Mouse (Mus musculus): Measurements from ENCODE around the gene Dock10.

Dock10 gene

DNA sequence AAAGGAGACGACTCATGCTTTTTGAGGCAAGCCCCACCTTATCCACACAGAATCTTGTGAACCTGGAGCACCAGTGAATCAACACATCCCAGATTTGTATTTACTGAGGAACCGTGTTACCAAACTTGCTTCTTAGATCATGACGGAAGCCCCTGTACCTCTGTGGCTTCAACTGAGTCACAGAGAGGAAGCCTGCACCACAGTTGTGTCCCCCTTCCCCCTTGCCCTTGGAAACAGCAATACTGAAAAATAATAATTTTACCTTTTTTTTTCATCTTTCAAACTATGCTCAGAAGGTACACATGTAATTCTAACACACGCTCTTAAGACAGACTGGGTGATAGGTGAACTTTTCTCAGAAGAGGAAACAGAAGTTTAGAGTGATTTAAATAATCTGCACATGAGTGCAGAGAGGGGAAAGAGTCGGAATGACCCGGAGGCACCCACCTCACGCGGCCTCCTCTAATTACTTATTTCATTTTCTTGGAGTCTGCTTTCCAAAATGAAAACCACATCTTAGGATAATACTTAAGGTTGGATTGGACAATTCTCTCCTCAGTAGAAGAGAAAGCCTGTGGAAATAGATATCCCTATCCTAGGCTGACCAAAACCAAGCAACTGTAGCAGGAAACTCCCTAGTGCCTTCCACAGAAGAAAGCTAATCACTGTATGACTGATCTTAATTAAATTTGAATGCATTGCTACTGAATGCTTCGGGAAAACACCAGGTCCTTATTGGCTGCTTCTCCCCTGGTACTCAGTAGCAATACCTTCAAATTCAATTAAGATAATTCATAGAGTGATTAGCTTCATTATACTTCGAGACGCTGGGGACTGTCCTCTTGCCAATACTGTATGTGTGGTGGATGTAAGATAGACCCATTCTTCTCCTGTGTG is 96.6 kb downstream of the Dock10 start:
- DNase-seq (ENCODE audit: extremely low read depth, insufficient read length, low spot score) = no peak

DNA sequence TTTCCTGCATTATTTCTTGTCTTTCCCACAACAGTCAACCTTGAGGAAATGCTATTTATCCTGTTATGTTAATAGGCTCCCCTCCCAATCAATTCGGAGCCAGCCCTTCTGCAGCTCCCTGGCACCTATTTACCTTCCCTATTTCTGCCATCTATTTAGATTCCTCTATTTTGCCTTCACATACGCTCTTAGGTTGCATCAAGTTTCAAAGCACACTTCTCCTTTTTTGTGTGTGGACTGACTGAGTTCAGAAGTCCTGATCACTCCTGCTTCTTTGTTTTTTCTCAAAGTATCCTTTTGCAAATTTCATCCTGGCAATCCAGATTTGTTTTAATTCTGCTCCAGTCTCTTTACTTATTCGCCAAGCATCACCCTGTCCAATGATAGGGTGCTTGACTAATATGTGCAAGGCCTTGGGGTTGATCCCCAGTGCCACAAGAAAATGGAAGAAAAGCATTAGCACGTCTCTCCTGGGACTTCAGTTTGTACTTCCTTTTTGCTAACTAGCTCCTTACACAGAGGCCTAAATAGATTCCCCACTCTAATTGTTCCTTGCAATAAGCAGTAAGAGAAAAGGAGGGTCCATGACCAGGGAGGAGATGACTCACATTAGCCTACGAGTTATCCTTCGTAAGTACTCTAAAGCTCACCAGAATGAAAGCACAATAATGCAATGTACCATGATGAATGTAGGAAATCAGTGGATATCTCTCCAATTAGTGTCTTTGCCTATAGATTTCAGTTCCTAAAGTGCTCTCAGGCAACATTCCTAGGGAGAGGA is 98.7 kb downstream of the Dock10 start:
- DNase-seq (ENCODE audit: extremely low read depth, insufficient read length, low spot score) = no peak

DNA sequence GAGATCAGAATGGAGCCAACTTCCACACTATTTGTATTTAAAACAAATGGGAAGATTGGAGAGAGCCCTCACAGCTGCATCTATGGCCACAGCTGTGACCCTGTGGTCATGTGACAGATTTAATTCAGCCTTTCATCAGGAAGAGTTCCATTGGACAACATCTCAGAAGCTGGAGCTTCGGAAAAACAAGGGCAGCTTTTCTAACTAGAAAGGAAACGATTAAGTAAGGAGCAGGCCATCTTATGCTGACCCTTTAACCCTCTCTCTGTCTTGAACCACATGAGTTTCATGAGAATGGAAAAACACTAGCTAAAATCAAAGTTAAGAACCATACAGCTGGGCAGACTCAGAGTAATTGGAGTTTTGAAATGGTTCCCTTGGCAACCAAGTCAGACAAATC is 101.9 kb downstream of the Dock10 start:
- no peak for DNase-seq (ENCODE audit: extremely low read depth, insufficient read length, low spot score)

DNA sequence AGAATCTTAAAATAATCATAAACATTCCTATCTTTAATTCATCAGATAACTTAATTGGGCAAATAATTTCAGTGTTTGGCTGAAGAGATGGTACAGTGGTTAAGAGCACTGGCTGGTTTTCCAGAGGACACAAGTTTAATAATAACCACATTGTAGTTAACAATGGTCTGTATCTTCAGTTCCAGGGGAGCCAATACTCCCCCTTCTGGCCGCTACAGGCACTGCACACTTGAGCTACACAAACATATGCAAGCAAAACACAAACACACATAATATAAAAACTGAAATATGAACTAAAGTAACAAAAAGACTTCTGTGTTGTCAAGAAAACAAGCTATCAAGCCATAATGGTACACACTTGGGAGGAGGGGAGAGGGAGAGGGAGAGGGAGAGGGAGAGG is 102.5 kb downstream of the Dock10 start:
- DNase-seq (ENCODE audit: extremely low read depth, insufficient read length, low spot score) = no peak

DNA sequence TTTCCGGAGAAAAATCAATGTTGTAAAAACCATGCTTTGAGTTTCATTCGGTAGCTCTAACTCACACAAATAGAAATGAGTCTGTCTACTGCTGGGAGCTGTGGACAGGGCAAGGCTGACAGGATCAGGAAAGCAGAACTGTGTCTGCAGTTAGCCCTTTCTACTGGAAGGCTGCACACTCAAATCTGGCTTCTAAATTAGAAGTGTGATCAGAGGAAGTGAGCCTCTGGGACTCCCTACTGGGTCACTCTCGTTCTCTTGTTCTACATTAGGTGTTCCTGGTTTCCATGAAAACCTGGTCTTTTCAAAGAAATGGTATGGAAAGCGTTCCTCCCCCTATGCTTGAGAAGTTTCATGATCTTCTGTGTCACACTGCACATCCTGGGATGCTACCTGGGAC is 103.1 kb downstream of the Dock10 start:
- no peak for DNase-seq (ENCODE audit: extremely low read depth, insufficient read length, low spot score)

DNA sequence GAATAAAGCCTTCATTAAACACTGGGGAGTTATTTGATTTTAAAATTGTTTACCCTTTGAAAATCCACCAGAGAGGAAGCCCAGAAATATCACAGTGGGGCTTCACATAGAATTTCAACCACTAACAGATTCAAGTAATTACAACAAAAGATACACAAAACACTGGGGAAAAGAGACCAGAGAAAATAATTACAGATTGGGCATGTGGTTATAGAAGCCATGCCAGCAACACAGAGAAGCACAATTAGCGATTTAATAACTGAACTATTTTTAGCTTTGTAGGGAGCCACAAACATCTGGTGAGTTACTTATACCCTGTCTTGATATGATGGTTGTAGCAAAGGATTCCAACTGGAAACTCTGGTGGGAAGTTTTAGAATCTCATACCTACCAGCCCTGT is 104.2 kb downstream of the Dock10 start:
- no peak for DNase-seq (ENCODE audit: extremely low read depth, insufficient read length, low spot score)

DNA sequence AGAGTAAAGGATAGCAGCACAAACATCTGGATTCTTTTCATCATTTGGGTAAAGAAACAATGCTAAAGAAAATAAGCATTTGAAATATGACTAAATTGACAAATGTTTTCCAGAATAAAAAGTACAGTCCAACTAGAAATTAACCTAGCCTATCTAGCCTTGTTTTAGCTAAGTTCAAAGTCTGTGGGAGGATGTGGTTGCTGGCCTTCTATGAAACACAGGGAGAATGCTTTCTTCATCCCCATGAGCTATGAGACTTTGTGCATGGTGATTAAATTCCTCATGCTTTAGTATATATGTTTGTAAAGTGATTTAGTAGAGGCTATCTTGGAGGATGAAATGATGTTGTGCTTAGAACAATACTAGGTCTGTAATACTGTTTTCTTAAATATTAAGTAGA is 105.5 kb downstream of the Dock10 start:
- no peak for DNase-seq (ENCODE audit: extremely low read depth, insufficient read length, low spot score)

DNA sequence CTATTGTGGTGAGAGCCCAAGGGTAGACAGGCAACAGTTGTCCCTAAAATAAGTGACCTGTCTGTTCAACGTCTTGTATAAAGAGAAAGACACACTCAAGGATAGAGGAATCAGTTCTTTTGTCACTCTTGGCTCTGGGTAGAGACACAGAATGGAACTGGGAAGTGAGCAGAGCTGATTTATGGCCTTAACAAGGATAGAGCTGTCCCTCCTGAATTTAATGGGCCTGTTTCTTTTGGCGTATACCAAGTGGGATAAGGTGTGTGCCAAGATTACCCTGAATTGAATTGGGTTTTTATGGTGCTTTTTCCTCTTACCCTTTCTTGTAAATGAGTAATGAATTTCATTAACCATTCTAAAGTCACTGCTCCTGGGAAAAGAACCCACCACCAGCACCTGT is 106.2 kb downstream of the Dock10 start:
- DNase-seq (ENCODE audit: extremely low read depth, insufficient read length, low spot score) = no peak

DNA sequence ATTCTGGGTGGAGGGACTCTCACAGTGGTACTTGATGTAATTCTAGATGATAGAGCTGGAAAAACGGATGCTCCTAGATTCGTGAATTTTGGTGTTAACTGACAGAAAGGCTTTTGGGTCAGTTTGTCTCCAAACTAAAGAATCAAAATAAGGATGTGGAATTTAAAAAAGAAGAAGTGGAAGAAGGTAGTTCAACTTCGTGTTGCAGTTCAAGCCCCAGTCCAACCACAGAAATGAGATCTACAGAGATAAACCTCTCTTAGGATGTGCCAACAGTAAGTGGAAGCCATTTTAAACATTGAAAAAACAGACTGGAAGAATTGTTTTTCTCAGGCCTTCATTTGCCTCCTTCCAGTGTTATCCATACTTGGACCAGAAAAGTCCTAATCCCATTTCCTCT is 111.7 kb downstream of the Dock10 start:
- no peak for DNase-seq (ENCODE audit: extremely low read depth, insufficient read length, low spot score)

DNA sequence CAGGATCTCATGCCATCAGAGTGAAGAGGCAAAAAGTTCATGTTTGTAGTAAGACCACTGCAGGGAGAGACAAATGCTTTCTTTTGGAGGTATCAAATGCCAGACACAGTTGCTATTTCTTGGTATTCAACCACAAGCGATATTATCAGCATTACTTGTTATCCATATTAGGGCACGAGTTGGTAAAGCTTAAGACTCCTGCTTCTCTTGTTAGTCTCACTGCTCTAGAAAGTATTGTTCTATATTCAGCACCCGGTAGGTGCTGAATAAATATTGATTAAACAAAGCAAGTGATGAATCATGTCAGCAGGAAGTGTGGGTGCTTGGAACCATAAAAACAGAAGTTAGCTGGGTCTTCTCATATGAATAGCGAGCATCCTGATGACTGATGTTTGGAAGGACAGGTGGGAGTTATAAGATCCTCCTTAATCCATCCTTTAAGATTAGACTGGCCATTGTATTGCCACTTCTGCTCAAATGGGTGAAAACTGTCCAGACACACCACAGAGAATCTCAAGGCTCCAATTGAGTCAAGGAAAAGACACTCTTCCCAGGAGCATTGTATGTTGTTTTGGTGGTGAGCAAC is 114.4 kb downstream of the Dock10 start:
- no peak for DNase-seq (ENCODE audit: extremely low read depth, insufficient read length, low spot score)

DNA sequence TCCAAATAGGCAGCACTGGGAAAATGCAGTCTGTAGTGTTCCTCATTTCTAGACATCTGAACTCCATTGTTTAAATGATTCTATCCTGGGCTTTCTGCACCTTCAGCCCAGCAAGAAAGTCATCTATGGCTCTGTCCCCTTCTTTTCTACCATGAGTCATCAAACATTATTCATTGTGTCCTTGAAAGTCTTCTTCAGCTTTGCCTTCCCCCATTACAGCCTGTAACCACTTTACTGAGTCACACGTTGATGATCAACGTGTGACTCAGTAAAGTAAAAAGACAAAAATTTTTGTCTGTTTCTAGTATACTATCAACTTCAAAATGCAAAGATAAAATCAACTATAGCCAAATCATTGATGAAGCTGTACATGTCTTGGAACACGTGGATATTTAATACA is 116.5 kb downstream of the Dock10 start:
- DNase-seq (ENCODE audit: extremely low read depth, insufficient read length, low spot score) = peak; percentile 46

DNA sequence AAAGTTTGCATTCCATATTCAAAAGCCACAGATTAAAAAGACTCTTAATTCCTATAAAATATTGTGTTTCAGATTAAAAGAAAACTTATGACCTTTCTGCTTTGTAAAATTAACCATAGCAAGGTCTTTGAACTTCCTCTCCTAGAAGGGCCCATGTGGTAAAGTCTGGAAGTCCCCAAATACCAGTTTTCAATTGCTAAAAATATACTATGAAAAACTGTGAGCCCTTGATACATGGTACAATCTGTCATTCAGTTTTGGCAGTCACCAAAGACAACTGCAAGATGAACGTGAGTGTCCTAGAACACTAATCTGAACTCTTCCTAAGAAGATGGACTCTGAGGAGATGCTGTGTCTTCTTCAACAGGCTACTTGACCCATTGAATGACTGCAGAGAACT is 117.0 kb downstream of the Dock10 start:
- peak; percentile 5 for DNase-seq (ENCODE audit: extremely low read depth, insufficient read length, low spot score)

DNA sequence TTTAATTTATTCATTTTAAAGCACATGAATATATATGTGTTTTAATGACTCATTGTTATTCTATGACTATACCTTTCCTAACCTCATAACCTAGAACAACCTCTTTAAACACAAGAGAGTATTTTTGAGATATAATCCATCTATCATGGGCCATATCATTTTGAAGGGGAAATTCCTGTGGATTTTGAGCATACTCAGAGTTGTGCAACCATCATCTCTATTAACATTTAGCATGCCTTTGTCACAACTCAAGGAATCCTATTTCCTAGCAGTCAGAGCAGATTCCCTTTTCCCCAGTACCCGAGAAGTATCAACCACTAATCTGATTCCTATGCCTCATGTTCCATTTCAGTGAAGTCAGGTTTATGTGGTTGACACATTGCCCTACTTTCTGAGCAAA is 118.8 kb downstream of the Dock10 start:
- DNase-seq (ENCODE audit: extremely low read depth, insufficient read length, low spot score) = no peak

DNA sequence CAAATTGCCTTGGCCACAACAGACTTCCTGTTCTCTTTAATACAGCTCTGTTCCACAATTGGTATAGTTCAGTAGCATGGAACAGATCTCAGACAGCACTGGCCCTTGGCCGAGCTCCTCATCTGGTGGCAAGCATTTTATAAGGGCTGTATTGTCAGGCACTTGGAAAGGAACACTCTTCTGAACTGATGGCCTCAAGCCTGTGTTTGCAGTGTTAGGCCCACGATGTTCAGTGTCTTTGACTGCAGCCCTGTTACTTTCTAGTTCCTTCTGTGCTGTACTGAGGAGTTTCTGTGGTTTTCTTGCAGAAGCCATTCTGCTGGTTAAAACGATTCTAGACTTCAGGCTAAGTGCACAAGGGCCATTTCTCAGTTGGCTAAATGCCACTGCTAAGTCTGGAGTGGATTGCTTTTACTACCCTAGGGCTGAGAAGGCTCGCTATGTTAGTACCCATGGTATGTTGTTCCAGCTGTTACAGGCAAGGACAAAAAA is 121.1 kb downstream of the Dock10 start:
- peak; percentile 3 for DNase-seq (ENCODE audit: extremely low read depth, insufficient read length, low spot score)

DNA sequence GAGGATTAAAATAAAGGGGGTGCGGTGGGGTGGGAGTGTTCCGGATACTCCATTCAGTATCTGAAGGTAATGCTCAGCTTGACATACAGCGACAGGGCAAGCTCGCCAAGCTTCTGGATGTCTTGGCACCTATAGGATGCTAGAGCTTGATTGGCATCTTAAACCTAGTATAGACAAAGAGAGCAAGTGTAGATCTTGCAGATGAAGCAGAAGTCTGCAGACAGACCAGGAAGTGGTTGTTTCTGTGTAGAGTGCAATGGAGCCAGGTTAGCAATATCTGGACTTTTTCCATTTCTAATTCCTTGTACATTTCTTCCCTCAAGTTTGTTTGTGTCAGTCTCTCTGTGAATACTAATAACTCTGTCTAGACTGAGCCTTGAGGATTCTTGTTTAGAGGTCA is 122.5 kb downstream of the Dock10 start:
- no peak for DNase-seq (ENCODE audit: extremely low read depth, insufficient read length, low spot score)

DNA sequence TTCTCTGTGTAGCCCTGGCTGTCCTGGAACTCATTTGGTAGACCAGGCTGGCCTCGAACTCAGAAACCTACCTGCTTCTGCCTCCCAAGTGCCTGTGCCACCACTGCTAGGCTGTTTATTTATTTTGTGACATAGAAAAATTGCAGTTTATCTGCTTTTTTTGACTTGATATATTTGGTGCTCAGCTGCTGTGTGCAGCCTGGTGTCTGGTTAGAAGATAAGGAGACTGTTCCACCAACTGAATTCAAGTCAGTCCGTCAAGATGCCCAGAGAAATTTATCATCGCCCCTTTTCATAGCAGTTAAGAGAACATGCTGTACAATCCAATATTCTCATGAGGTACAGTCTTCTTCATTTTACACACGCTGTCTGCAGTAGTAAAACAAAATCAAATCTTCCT is 124.8 kb downstream of the Dock10 start:
- DNase-seq (ENCODE audit: extremely low read depth, insufficient read length, low spot score) = no peak

DNA sequence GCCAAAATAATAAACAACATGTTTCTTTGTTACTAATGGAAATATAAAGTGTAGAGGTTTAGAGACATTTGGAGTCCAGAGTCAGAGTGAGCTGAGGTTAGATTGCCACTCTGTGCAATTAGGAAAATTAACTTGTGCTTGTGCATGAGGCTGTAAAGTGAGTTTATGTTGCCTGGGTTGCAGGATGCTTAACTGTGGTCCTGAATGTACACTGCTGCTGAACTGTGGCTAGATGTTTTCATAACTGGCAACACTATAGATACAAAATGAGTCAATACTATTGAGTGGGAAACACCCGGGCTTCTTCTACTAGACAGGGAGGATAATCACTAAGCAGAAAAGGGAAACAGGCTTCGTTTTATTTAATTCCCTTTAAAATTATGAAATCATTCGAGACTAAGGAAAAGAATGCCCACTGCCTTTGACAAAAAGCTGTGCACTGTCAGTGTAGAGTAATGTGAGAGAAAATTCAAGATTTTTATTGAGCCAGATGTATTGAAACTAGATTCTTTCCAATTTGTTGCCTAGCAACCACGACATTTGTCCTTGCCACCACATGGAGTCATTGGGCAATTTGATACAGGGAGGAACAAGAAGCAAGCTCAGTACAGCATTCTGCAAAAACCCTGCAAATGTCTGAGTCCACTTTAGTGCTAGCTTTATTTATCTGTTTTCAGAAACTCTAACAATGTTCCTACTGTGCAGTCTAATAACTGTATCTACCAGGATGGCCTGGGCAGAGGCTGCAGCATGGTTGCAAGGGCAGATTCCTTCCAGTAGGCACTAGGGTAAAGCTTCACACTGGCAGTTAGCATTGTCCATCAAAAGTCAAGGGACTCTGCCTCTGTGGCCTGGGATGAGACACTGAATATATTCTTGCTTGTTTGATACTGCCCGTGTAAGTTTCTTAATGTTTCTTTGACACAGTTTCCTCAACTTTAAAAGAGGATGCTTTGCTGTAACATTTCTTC is 127.9 kb downstream of the Dock10 start:
- no peak for DNase-seq (ENCODE audit: extremely low read depth, insufficient read length, low spot score)

DNA sequence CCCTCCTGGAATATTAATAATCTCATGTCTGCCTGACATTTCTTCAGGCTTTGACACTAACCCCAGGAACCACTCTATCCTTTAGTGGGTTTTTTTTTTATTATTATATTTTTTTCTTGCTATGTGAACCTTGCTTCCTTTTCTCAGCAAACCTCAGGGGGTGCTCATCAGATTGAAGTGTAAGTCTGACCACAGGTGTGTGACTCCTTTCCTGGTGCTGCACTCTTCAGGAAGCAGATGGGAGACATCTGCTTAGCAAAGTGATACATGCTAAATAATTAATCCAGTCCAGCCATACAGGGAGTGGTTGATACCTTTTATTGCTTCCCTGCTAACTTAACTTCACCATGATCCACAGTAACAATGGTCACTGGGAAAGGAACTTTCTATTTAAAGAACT is 130.3 kb downstream of the Dock10 start:
- no peak for DNase-seq (ENCODE audit: extremely low read depth, insufficient read length, low spot score)

DNA sequence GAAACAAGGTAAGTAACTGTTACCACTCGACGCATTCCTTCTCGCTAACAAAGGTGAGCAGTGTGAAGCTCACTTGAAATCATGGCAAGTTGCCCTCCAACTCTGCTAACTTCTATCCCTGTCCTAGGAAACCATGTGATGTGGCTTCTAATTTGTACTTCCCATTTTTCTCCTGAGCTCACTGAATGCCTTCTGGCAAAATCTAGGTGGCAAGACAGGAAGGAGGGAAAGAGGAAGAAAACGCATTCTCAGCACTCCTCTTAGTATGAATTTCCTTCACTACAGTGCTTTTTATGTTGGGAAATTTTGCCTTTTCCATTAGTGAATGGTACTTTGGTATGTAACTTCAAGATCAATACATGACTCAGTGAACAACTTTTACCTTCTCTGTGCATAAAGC is 131.5 kb downstream of the Dock10 start:
- DNase-seq (ENCODE audit: extremely low read depth, insufficient read length, low spot score) = no peak

DNA sequence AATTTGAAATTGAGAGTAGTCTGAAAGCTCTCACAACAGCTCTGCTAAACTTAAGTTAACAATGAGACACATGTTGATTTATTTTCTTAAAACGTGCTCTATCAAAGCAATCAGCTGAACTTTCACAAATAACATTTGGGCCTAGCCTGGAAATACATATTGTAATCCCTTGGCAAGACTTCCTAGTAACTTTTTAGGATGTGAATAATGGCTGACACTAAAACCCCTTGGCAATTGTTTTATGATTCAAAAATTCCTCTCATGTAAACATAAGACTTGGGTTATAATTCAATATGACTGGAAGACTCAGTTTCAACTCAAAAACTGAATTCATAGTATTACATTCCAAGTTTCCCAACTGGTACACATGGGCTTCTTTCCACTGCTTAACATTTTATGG is 133.0 kb downstream of the Dock10 start:
- DNase-seq (ENCODE audit: extremely low read depth, insufficient read length, low spot score) = no peak
